Mouse (Mus musculus) left cerebral cortex, adult 11 months (tissue): Measurements from ENCODE around the gene Vps13d.

ENCODE experiments used
- DNase-seq: peaks from one replicate; pipeline ENCODE4 v3.0.0; 2022; ENCODE audit warnings: low spot score

Gene Vps13d

DNA sequence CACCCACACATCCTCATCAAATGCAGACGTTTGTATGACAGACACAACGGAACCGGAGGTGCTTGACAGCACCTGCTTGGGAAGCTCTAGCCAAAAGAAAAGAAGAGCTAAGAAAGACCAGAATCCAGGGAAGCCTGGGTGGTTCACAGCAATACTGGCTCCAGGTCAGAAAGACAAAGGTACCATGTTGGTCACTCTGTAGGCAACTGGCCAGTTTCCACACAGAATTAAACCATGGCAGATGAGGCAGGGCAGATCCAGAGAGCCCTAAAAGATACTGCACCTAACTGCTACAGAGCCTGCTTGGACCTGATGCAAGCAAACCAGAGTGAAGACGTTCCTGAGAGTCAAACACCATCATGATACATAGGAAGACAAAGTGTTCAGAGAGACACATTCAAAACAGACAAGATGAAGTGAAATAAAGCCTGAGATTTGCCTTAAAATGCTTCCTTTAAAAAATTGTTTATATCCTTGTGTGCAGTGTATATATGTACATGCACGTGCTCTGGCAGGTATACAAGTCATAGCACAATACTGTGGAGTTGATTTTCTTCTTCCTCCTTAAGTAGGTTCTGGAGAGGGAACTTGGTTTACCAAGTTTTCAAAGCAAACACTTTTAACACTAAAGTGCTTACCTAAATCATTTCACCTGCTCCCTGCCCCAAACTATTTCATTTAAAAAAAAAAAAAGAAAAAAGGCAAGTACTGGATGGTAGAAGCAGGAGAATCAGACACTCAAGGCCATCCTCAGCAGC is 44.3 kb downstream of the Vps13d start:
- no peak for DNase-seq

DNA sequence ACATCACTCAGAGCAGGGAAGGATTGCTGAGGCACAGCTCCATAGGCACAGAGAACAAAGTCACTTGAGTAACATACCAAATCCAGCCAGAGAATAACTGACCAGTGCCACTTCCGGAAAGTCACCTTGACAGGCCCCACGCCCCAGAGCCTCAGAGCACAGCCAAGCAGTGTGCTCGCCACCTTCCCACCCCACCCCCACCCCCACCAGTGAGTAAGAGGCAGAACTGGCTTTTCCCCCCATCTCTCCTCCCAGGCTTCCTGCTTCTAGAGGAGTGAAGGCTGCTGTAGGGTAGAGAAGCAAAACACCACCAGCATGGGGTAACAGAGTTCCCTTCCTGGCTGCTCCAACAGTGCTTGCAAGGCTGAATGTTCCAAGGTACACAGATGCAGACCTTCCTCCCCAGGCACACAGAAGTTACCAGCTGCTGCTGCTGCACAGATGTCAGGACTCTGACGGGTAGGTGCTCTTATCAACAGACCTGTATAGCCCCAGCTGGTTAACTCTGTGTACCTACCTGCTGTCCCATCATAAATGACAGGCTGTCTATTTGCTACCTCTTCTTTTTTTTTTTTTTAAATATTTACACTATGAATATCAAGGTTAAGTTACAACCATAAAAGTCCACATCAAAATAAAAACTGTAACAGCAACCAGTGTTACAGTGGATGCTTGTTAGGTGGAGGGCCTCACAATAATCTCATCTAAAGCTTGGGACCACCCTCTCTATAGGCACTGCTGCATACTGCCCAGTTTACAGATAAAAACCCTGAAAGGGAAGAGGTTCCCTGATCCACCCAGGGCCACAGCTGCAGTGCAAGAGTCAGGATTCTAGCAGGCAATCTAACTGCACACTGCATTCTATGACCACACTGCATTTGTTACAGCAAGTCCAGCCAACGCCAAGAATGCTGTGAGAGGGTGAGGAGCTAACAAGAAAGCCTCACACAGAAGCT is 47.5 kb downstream of the Vps13d start:
- no peak for DNase-seq

DNA sequence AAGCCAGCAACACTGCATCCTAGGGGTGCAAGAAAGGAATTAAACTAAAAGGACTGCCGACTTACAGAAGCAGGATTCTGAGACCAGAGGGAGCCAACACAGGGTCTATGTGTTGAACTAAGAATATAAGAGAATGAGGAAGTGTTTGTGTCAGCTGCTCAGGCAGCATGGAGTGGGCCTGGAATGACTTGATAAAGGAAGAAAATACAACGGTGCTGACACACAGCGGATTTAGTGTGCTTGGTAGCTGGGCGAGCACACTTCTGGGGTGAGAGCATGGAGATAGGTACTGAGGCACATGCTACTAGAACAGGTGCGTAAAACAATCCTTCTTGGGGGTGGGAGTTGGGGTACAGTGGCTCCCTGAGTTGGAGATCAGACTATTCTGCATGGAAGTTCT is 51.3 kb downstream of the Vps13d start:
- DNase-seq, result no peak

DNA sequence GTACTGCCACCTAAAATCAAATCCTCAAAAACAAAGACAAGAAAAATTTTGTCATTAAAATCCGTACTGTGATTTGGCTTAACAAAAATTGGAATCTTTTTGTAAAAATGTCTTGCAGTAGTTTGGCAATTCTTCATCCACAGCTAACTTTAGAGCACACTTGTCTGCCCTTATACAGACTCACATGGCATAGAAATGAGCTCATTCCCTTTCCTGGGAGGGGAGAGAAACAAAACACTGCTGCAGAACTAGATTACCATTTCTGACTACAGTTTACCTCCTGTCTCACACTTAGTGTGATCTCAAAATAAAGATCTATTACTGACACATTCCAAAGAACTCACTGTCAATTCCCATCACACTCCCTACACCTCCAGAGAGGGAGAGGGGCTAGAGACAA is 58.1 kb downstream of the Vps13d start:
- DNase-seq, result no peak

DNA sequence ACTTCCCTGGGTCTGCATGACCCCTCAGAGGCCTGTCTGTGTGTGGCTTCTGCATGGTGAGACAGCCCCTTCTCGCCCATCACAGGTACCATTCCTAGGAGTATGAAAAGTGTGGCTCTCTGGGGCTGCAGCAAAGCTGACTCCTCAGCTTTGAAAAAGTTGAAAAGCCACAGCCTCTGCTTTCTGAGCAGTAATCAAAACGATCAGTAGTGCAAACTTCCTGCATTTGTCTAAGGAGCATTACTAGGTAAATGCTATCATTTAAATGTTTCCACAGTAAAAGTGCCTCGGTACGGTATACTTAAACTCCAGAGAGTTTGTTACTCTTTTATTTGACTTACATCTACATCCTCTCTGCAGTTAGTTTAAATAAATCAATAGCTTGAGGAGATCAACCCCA is 59.3 kb downstream of the Vps13d start:
- DNase-seq, result no peak

DNA sequence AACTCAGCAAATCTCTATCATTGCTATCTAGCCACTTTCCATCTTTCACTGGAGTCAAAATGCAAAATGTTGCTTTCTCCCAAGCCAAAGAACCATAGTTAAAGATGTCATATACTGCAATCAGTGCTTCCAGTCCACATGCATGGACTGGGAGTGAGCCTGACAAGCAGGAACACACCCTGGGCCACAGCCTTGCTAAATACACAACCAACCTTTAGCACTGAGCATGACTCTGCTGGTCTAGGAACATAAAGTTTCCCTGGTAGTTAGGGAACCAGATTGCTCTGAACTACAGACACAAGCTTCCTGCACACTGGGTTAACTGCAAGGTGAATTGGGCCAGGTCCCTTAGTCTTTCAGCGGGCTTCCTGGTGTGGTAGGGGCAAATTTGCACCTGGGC is 64.0 kb downstream of the Vps13d start:
- DNase-seq, result no peak

DNA sequence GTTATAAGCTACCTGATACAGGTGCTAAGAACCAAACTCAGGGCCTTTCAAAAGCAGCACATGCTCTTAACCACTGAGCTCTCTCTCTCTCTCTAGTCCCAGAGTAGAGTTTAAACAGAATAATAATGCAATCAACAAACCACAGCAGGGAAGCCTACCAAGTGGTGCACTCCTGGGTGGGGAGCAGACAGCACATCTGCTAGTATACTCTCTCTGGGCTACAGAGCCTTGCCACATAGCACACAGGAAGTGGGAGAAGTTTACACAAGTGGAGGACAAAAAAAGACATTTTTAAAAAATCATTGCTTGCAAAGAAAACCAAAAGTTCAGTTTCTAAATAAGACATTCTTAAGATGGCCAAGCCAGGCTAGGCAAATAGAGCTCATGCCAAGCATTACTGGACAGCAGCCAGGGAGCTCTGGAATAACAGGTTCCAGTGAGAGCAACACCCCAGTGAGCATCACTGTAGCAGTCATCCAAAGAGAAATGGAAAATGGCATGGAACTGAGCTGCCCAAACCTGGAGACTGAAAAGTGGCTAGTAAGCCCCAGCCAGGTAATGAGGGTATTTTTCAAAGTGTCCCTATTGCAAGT is 64.8 kb downstream of the Vps13d start:
- DNase-seq, result peak; percentile 55

DNA sequence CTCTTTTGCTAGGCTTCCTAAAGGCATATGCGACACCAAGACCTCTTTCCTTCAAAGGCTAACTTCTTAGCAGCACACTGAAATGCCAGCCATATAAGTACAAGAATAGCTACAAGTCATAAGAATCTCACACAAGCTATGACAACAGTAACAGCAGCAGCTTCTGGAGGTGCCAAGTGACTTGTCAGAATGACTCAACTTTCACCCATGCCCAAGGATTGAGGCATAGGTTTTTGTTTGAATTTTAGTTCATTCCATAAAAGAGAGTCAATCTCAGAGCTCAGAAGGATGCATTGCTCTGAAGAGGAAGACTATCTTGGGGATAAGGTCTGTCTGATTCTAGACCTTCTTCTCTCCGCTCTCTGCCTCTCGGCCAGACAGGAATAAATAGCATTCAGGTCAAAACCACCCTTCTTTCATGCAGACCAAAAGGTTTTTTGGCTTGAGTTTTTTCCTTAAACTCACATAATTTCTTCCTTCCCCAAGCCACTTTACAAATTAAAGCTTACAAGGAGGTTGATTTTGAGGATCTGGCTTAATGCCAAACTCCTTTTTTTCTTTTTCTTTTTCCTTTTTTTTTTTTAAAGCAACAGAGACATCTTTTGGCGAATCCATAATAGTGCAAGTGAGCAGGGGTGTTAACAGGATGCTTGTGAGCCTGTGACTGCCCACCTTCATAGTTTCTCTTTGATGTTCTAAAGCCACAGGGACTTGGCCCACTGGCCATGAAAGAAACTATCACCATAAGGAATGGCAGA is 69.2 kb downstream of the Vps13d start:
- DNase-seq, result no peak

DNA sequence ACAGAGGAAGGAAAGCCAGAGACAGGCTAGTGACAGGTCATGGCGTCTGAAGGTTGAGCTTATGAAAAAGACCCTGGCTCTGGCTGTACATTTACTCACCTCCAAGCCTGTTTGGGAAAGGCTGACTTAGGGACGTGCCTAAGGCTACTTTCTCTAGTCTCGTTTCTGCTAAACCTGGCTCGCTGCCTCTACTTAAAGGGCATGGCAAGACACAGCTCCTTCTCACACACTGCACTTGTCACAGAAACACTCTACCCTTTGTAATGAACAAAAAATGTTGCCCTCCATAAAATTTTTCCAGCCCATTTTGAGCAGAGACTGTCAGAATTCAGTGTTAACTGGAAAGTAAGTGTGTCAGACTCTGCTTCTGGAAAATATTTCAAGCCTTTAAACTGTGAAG is 70.4 kb downstream of the Vps13d start:
- no peak for DNase-seq

DNA sequence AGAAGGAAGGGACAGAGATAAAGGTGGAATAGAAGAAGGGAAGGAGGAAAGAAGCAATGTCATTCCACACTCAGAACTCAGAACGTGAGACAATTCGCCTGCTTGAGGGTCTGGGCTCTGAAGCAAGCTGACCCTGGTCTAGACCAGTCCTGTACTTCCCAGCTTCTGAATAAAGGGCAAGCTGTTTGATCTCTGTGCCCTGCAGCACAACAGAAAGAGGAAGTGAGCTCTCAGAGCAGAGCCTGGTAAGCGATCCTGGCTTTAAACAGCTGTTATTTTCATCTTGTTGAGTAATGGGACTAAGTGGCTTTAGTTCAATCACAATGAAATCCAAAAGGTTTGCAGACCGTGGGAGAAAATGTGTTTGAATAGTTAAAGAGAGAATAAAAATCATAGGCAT is 83.2 kb downstream of the Vps13d start:
- no peak for DNase-seq

DNA sequence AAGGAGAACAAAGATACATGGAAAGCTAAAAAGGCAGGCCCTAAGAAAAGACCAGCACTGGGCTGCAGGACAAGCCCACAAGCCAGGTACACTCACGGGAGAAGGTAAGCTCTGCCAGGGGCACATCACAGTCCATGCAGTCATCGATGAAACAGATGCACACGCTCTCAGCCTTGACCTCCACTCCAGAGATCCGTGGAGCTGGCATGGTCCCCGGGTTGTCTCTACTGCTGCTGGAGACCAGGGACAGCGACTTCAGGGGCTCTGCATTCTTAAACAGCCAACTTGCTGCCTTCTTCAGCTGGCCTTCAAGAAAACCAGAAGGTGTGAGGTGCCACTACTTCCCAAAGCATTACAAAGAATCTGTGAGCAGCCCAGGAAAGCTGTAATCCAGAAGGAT is 84.1 kb downstream of the Vps13d start:
- DNase-seq, result no peak

DNA sequence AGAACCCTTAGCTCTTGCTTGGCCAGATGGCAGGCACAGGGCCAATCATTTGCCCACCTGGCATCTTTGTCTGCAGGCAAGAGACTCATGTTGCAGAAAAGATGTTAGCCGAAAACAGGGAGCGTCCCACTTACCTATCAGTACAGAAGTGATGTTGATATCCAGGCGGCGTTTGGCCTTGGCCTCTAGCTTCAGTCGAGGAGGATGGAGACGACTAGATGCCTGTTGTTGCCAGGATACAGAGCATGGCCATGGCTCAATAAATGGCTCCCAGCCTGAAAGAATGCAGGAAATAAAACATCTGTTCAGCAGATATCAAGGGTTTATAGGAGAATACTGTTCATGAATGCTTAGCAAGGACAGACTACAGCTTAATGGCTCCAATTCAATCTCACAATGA is 88.0 kb downstream of the Vps13d start:
- no peak for DNase-seq

DNA sequence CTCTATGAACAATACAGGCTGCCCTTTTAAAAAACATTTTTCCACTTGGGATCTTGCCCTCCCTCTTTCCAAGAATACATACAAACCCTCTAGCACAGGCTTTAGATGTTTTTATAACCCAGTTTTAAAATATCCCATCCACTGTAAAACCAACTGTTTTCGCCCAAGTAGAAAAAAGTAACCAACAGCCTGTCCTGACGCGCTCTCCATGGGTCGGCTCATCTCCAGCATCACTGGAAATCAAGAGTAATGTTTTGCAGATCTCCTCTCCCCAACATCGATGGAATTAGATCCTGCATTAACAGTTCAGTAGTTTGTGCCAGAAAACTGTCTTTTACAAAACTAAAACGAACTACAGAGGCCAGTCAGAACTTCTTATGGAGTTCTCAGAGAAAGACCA is 89.5 kb downstream of the Vps13d start:
- no peak for DNase-seq

DNA sequence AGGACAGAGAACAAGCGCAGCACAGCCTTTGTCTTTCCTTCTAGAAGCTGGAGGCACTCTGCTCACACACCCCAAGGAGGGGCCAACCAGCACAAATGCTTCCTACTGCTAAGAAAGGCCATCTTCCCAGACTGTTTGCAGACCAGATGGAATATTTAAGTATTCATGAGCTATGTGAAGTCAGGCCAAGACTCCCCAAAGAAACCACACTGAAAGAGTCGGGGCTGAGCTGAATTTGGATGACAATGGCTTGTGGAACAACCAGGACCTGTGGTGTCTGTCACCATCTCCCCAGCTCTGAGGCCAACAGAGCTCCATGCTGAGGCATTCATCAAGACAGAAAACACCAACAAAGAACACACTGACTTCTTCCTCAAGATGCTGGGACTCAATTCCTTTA is 89.9 kb downstream of the Vps13d start:
- DNase-seq, result no peak

DNA sequence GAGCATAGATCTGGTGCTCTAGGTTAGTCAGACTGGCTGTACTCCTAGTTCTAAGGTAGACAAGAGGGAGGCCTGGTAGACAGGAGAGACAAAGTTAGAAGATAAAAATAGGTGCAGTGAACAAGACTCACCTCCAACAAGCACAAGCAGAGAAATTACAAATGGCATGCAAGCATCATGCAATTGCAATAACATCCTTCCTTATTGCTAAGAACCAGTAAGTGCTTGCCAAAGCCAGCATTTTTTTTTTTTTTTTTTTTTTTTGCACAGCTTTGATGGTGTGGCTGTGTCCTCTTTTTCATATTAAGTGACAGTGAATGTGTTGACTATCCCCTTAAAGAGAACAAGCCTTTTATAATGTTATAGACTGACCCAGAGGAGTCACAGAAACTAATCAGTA is 91.2 kb downstream of the Vps13d start:
- no peak for DNase-seq

DNA sequence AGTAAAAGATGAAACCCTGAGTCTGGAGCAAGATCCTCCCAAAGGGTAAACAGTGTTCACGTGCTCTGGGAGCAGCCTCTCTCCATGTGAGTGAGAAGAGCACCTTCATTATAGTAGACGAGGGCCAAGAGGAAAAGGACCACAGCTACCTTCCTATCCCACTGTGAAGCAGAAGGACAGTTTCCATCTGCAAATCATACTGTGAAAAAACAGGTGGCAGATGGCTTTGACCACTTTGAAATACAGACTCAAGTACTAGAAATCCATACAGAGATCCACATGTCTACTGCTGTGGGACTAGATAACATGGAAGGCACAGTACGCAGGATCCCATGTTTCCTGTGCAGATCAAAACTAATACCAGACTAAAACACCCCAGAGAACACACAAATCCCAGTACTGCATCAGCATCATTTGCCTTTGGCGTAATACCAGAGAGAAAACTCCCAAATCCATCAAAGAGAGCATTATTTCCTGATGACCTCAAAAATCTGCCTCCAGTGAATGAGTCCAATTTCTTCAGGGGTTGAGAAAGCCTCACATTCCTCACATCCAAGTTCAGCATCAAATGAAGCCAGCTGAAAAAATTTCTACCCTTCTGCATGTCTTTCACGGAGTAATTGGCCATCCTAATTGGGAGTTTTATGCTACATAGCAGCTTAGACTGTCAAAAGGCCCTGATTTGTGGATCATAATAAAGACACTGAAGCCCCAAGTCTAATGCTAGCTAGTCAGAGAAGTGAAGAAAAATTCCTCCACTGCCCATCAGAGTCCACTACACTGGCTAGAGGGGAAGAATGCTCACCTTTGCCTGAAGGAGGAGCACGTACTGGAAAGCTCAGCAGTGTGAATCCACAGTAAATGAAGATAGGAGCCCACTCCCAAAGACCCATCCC is 92.7 kb downstream of the Vps13d start:
- no peak for DNase-seq

DNA sequence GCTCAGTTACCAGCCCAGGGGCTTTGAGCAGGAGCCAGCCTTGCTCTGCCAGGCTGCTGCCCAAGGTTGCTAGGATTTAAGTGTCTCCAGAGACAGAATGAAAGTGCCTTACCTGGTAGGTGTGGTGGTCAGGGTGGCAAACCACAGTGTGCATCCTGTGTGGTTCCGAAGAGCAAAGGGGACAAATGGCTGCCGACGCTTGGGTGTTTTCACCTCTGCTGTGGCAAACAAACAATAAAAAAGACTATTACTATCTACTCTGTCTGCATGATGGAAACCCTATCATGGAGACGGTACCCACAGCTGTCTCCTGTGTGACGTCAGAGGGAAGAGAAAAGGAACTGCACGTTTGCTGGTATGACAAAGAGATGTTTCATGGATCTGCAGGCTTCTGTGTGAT is 95.0 kb downstream of the Vps13d start:
- DNase-seq, result no peak

DNA sequence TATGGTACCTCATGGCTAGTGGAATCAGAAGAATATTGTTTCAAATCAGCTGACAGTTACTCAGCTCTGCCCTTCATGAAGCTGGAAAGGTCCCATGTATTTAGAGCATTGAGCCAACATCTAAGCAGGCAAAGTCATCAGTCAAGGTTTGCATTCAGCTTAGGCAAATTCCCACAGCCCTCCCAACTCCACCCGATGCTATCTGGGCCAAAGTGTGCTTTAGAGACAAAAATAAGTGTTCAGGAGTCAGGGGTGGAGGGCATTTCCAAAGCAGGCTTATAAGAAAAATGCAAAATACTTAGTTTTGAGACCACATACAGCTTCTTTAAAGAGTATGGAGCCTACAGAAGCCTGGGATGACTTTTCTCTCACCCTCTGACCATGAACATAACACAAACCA is 95.5 kb downstream of the Vps13d start:
- DNase-seq, result no peak

DNA sequence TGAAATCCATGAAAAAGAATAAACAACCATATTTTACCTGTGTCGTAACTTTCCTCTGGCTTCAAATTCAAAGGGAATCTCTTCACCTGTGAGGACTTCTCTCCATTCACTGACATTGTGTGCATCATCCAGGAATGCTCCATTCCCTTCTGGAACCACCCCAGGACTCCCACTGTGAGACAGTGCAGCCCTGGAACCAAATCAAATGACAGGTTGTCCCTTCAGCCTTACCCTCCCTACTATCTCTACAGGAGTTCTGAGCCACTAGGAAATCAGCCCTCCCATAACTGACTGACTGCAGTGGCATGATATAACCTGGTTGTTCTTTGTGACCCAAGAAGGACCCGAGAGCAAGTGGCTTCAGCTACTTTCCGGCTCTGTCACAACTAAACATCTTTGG is 96.8 kb downstream of the Vps13d start:
- no peak for DNase-seq

DNA sequence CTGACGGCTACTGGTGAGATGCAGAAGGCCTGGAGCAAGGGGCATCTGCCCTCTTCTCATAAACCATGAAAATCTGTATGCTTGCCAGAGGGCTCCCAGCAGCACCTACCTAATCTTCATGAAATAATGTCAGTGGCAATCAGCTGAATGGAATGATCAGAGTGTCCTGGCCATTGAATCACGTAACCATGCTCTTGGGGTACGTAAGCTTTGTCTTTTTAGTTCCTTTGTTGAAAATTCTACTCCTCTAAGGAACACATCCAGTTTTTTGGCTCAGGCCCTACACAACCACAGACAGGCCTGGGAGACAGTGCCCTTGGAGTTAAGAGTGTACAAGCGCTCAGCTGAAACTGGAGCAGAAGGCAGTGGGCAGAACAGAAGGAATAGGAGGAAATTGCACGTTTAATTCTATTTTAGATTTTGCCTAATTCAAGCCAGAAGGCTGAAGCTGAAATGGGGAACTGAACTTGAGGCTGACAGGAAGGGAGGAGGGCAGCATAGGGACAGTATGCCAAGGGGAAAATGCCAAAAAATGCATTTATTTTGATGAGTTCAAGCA is 98.2 kb downstream of the Vps13d start:
- DNase-seq, result no peak

DNA sequence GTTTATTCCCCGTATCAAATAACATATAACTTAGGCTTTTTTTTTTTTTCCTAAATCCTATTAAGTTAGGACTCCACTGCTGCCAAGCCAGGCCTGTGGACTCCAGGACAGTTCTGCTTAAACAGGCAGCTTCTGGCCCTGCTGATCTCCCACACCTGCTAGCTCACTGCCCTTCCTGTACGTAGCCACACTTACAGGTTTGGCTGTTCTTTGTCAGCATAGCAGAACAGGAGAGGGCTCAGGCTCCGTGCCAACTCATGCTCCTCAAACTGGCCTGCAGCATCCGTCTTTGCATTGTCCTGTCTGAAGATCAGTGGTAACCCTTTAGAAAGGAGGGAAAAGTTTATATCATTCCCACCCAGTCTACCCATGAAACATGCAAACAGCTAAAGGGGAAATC is 108.3 kb downstream of the Vps13d start:
- no peak for DNase-seq
